Mouse (Mus musculus) B cell, adult 2 months (primary cell): ENCODE measurements at regions not wholly inside any gene's neighbourhood (a gene's known extent, or its start where the extent isn't known, plus 50 kb on each side); places are given as distances from the start of the nearest gene placed in this dataset.

Experiments
- DNase-seq, 2 experiments: peaks; one replicate each; pipeline ENCODE4 v3.0.0; 2022

GRCm38 (mm10) chr7:129050675-129051074, 206.2 kb upstream of the Plpp4 start:
- DNase-seq, result no peak

- DNase-seq, result no peak
These were observed 189.9 kb upstream of the Plpp4 start for GRCm38 (mm10) chr7:129066891-129067290.

GRCm38 (mm10) chr7:129068137-129068536, 188.7 kb upstream of the Plpp4 start:
- DNase-seq, result no peak

GRCm38 (mm10) chr7:129079786-129080185, 177.0 kb upstream of the Plpp4 start:
- DNase-seq, result no peak

GRCm38 (mm10) chr7:129091441-129091840, 165.4 kb upstream of the Plpp4 start:
- no peak for DNase-seq

- DNase-seq, result no peak
These were observed 160.3 kb upstream of the Plpp4 start for GRCm38 (mm10) chr7:129096374-129097069.

- DNase-seq, result no peak
These were observed 154.4 kb upstream of the Plpp4 start for GRCm38 (mm10) chr7:129102437-129102836.

- no peak for DNase-seq
These were observed 122.7 kb upstream of the Plpp4 start for GRCm38 (mm10) chr7:129134176-129134575.

- DNase-seq, result no peak
These were observed 122.1 kb upstream of the Plpp4 start for GRCm38 (mm10) chr7:129134661-129135215.

- DNase-seq, result no peak
These were observed 119.4 kb upstream of the Plpp4 start for GRCm38 (mm10) chr7:129137303-129137990.

- no peak for DNase-seq
These were observed 114.8 kb upstream of the Plpp4 start for GRCm38 (mm10) chr7:129141942-129142598.

- DNase-seq, result no peak
These were observed 114.3 kb upstream of the Plpp4 start for GRCm38 (mm10) chr7:129142599-129142949.

- DNase-seq, result no peak
These were observed 101.3 kb upstream of the Plpp4 start for GRCm38 (mm10) chr7:129155577-129155976.

- no peak for DNase-seq
These were observed 86.9 kb upstream of the Plpp4 start for GRCm38 (mm10) chr7:129169971-129170370.

- DNase-seq, result no peak
These were observed 65.9 kb upstream of the Plpp4 start for GRCm38 (mm10) chr7:129190933-129191332.

- DNase-seq, result no peak
These were observed 49.8 kb upstream of the Plpp4 start for GRCm38 (mm10) chr7:129207029-129207428.
